Mouse (Mus musculus): ENCODE measurements around the gene Eapp. TPM values are rescaled to one million over a fixed set of nuclear protein-coding genes. Genes with fewer than 3 reads are reported as not detected.
A peak's percentile ranks its signal among the peaks of the same experiment; 100 is the strongest.
"Not testable (repeated sequence)": the region's sequence is repeated elsewhere in the genome, so short reads cannot be mapped to it uniquely, and the experiment has no call there.

Gene Eapp
- 10 to 100 TPM; 25.3 to 29.0 TPM for total RNA-seq (2021)
- long read RNA-seq, experiment 1, full-length matches to known transcripts, result 24 of 35 reads
- long read RNA-seq, experiment 1, partial matches to known transcripts, result 4 of 35 reads
- long read RNA-seq, experiment 1, other reads (novel, unspliced or antisense), result 7 of 35 reads
- long read RNA-seq, experiment 2, full-length matches to known transcripts, result 33 of 43 reads
- long read RNA-seq, experiment 2, partial matches to known transcripts, result 6 of 43 reads
- long read RNA-seq, experiment 2, other reads (novel, unspliced or antisense), result 4 of 43 reads

DNA sequence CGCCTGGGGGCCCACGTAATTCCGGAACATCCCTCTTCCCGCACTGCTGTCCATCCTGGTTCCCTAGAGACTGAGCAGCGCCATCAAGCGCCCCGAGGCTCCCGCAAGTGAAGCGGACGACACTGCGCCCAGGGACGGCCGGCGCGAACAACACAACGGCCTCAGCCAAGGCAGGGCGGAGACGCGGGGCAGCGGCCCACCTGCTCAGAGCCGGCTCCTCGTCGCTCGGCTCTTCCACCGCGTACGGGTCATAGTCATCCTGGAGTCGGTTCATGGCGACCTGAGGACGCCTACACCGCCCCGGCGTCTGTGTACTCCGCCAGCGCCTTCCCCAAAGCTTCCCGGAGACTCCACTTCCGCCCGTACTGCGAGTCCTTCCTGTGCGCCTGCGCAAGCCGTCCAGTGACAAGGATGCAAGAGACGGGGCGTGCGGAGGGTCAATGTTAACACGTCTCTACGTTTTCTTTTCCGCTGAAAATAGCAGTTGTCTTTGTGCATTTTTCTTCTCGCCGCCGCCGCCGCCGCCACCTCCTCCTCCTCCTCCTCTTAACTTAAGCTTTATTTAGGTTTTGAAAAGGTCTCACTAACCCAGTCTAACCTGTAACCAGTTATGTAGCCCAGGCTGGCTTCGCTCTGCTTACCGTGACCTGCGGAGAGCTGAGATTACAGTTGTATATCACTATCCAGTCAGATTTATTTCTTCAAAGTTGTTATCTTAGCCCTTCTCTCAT lies at the start of gene Eapp:
Eapp (minus strand) TSS at position 387 of the 731 bp plus-strand sequence.
- intact Hi-C loops (cut with DNase I), result no loop called here

DNA sequence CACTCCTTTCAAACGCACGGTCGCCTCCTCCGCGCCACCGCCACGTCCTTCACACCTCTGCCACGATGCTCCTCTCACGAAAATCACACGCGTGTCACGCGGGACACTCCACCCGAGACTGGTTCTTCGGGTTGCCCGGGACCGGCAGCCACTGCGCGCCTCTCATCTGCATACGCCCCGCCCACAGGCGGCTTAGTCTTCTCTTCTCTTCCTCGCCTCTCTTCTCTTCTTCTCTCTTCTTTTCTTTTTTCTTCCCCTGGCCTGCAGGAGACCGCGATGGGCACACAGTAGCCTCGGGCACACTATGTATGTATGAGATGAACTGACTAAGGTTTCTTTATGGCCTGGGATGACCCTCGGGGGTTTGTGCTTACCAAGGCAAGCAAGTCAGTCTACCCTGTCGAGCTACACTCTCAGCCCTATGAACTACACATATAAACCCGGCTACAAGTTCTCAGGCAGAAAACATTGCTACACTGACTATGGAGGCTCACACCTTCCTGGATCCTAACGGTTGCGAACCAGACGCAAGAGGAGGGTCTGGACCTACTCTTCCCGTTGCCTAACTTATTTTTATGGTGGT lies 43.1 kb upstream of the Eapp start:
- intact Hi-C loops (cut with DNase I), result not testable (repeated sequence)
- DNase-seq, result peak in 1 of 2 experiments; percentile 14

More for the DNA sequence above, at the start of gene Eapp:
- DNase-seq, result peak; percentile 95 to 96

DNA sequence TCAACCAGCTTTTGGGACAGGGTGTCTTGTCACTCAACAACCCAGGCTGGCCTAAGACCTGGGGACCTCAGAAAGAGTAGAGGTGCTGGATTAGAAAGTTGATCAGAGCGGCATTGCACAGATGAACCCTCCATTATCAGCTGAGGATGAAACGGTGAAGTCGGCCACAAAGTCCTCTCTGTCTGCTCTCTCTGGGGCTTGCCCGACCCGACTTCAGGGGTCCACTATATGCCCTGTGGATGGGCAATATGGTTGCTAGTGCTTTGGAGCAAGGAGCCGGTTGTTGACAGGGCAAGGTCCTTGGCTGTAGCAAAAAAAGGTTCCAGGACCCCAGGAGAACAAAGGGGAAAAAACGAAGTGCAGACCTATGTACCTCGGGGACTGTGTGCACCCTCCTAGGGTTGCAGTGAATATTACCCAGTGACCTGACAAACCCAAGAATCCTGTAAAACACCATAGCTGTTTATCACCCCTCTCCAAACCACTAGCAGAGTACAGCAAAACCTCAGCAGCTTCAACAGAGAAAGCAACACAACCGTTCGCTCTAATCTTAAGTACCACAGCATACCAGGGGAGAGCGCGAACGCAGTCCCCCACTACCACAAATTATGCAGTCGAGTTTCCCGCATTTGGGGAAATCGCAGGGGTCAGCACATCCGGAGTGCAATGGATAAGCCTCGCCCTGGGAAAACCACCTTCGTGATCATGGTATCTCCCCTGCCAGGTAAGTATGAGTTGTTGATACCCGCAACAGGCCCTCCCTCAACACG lies 42.4 kb upstream of the Eapp start:
- intact Hi-C loops (cut with DNase I); DNase-seq: not testable (repeated sequence)

DNA sequence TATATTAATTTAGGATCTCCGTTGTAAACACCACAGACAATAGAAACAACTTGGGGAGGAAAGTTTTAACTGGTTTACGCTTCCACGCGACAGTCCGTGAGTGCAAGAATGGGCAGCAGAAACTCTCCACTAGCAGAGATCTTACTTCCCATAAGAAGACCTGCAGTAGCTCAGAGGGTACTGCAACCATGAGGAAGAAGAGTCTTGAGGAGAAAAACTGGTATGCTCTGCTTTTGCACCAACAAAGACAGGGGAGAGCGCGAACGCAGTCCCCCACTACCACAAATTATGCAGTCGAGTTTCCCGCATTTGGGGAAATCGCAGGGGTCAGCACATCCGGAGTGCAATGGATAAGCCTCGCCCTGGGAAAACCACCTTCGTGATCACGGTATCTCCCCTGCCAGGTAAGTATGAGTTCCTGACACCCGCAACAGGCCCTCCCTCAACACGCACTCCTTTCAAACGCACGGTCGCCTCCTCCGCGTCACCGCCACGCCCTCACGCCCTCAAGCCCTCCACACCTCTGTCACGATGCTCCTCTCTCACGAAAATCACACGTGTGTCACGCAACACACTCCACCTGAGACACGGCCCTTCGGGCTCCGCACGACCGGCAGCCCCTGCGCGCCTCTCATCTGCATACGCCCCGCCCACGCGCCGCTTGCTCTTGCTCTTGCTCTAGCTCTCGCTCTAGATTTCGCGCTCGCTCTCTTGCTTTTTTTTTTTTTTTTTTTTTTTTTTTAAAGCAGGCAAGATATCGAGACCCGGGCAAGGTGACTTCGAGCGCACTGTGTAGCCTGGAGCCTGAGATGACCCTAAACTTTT lies 38.8 kb upstream of the Eapp start:
- intact Hi-C loops (cut with DNase I), result not testable (repeated sequence)
- DNase-seq, result peak in 1 of 2 experiments; percentile 46

DNA sequence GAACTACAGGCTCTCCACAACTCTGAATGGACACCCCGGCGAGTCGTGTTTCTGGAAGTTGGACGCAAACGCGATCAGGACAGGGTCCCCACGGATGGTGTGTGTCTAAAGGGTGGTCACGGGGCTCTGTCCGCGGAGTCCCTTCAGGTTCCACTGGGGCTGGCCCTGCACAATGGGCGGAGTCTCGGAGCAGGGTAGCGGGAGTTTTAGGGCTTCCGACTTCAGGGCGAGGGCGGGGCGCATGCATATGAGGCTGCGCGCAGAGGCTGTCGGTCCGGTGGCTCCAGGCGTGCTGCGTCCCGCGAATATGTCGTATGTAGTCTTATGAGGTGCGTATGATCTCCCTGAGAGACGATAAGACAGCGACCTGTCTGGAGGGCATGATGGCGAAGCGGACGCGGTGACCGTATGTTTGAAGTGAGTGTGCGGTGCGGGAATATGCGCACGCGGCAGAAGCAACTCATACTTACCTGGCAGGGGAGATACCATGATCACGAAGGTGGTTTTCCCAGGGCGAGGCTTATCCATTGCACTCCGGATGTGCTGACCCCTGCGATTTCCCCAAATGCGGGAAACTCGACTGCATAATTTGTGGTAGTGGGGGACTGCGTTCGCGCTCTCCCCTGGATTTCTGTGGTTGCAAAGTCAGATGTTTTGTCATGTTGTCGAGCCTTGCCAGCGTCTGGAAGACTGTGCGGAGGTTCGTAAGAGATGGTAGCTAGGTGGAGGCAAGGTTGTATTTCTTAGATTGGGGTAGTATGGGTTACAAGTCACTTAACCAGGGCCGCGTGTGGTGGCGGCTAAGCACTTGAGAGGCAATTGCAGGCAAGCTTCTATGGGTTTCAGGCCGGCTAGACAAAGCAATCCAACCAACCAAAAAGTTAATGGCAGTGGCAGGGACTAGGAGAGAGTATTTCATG lies 33.7 kb upstream of the Eapp start:
- intact Hi-C loops (cut with DNase I); DNase-seq: not testable (repeated sequence)

DNA sequence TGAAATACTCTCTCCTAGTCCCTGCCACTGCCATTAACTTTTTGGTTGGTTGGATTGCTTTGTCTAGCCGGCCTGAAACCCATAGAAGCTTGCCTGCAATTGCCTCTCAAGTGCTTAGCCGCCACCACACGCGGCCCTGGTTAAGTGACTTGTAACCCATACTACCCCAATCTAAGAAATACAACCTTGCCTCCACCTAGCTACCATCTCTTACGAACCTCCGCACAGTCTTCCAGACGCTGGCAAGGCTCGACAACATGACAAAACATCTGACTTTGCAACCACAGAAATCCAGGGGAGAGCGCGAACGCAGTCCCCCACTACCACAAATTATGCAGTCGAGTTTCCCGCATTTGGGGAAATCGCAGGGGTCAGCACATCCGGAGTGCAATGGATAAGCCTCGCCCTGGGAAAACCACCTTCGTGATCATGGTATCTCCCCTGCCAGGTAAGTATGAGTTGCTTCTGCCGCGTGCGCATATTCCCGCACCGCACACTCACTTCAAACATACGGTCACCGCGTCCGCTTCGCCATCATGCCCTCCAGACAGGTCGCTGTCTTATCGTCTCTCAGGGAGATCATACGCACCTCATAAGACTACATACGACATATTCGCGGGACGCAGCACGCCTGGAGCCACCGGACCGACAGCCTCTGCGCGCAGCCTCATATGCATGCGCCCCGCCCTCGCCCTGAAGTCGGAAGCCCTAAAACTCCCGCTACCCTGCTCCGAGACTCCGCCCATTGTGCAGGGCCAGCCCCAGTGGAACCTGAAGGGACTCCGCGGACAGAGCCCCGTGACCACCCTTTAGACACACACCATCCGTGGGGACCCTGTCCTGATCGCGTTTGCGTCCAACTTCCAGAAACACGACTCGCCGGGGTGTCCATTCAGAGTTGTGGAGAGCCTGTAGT lies 23.4 kb upstream of the Eapp start:
- intact Hi-C loops (cut with DNase I); DNase-seq: not testable (repeated sequence)

DNA sequence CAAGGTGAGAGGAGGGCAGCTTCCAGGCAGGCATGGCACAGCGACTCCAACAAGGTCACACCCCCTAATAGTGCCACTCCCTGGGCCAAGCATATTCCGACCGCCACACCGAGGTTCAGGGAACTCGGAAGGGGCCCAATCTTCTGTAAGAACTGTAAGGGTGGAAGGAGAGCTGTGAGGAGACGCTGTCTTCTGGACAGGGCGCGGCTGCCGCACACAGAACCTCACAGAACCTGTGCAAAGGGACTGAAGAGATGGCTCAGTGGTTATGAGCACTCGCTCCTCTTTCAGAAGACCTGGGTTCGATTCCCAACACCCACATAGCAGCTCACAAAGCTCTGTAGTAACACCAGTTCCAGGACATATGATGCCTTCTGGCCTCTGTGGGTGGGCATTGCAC lies 21.8 kb upstream of the Eapp start:
- DNase-seq; intact Hi-C loops (cut with DNase I): not testable (repeated sequence)

DNA sequence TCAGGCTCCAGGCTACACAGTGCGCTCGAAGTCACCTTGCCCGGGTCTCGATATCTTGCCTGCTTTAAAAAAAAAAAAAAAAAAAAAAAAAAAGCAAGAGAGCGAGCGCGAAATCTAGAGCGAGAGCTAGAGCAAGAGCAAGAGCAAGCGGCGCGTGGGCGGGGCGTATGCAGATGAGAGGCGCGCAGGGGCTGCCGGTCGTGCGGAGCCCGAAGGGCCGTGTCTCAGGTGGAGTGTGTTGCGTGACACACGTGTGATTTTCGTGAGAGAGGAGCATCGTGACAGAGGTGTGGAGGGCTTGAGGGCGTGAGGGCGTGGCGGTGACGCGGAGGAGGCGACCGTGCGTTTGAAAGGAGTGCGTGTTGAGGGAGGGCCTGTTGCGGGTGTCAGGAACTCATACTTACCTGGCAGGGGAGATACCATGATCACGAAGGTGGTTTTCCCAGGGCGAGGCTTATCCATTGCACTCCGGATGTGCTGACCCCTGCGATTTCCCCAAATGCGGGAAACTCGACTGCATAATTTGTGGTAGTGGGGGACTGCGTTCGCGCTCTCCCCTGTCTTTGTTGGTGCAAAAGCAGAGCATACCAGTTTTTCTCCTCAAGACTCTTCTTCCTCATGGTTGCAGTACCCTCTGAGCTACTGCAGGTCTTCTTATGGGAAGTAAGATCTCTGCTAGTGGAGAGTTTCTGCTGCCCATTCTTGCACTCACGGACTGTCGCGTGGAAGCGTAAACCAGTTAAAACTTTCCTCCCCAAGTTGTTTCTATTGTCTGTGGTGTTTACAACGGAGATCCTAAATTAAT lies 18.3 kb upstream of the Eapp start:
- DNase-seq, result peak in 1 of 2 experiments; percentile 62
- intact Hi-C loops (cut with DNase I), result not testable (repeated sequence)

DNA sequence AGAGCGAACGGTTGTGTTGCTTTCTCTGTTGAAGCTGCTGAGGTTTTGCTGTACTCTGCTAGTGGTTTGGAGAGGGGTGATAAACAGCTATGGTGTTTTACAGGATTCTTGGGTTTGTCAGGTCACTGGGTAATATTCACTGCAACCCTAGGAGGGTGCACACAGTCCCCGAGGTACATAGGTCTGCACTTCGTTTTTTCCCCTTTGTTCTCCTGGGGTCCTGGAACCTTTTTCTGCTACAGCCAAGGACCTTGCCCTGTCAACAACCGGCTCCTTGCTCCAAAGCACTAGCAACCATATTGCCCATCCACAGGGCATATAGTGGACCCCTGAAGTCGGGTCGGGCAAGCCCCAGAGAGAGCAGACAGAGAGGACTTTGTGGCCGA lies 14.8 kb upstream of the Eapp start:
- intact Hi-C loops (cut with DNase I), result not testable (repeated sequence)
- DNase-seq, result peak in 1 of 2 experiments; percentile 18

DNA sequence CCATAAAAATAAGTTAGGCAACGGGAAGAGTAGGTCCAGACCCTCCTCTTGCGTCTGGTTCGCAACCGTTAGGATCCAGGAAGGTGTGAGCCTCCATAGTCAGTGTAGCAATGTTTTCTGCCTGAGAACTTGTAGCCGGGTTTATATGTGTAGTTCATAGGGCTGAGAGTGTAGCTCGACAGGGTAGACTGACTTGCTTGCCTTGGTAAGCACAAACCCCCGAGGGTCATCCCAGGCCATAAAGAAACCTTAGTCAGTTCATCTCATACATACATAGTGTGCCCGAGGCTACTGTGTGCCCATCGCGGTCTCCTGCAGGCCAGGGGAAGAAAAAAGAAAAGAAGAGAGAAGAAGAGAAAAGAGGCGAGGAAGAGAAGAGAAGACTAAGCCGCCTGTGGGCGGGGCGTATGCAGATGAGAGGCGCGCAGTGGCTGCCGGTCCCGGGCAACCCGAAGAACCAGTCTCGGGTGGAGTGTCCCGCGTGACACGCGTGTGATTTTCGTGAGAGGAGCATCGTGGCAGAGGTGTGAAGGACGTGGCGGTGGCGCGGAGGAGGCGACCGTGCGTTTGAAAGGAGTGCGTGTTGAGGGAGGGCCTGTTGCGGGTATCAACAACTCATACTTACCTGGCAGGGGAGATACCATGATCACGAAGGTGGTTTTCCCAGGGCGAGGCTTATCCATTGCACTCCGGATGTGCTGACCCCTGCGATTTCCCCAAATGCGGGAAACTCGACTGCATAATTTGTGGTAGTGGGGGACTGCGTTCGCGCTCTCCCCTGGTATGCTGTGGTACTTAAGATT lies 14.2 kb upstream of the Eapp start:
- intact Hi-C loops (cut with DNase I); DNase-seq: not testable (repeated sequence)

DNA sequence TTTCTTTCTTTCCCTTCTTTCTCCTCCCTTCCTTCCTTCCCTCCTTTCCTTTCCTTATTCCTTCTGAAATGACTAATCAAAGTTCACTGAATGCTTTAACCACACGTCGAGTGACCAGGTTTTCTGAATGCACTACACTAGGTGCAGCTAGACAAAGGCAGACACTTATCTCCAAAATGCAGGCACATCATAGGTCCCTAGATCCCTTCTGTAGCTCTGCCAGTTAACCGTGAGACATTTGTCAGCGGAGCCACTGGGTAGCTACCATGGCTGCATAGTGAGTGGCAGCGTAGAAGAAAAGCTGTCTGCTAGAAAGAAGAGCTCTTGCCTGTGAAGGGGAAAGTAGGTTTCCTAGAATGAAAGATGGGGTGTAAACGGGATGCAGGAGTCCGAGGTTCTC lies 3.7 kb upstream of the Eapp start:
- intact Hi-C loops (cut with DNase I), result no loop called here
- DNase-seq, result no peak

DNA sequence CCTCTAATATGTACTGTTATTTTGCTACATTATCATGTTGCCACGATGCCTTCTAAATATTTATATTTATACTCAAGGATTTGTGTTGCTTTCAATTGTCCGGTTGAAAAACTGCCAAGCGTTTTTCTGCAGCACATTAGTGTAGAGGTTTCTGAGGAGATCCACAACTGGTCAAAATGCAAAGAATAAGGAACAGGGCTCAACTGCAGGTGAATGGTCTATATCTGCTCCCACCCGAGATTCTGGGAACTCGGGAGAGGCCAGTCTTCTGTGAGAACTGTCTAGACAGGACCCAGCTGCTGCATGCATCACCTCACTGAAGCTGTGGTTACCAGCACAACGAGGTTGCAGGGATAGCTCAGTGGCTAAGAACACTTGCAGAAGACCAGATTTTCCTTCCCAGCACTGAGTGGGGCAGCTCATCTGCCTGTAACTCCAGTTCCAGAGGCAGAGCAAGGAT lies 2.1 kb upstream of the Eapp start:
- intact Hi-C loops (cut with DNase I), result no loop called here

DNA sequence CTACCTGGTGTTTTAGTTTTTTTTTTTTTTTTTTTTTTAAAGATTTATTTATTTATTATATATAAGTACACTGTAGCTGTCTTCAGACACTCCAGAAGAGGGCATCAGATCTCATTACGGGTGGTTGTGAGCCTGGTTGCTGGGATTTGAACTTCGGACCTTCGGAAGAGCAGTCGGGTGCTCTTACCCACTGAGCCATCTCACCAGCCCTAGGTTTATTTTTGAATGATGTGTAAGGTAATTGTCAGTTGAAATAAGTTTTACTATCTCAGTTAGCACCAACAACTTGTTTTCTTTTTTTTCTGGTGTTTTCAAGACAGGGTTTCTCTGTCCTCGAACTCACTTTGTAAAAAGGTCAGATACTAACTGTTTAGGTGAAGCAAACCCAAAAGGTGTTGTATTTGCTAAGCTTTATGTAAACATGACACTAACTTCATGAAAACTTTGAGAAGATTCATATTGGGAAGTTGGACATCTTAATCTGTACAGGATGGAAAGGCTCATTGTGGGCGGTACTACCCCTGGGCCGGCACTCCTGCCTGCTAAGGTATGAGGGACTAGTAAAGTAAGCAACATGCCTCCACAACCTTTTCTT lies 1.4 kb upstream of the Eapp start:
- peak in 1 of 2 experiments; percentile 15 for DNase-seq

More for the DNA sequence above, 2.1 kb upstream of the Eapp start:
- DNase-seq, result peak in 1 of 2 experiments; percentile 12

DNA sequence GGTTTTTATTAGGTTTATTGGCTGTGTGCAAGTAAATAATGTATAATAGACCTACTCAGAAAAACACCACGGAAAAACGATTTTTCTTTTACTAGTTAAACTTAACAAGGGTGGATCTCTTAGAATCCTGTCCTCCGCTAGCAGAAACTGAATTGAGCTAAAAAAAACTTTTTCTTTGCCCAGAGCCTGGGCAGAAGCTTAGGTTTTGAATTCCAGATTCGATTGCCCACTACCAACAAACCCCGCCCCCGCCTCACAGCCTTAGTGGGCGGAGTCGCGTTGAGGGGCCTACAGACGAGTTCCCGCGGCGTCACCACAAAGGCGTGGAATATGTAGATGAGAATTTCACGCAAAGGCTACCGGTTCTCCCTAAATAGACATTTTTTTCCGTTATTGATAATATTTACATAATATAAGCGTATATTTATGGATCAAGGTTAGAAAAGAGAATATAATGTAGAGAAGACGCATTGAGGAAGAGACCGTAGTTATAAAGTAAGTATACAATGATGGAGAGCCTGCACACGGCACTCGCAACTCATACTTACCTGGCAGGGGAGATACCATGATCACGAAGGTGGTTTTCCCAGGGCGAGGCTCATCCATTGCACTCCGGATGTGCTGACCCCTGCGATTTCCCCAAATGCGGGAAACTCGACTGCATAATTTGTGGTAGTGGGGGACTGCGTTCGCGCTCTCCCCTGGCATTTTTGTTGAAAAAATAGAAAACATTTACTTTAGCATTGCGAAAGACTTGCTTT lies 725 bp upstream of the Eapp start:
- intact Hi-C loops (cut with DNase I), result no loop called here
- peak; percentile 92 to 95 for DNase-seq

More for the DNA sequence above, 1.4 kb upstream of the Eapp start:
- intact Hi-C loops (cut with DNase I), result no loop called here

Data from heart, postnatal 14 days (tissue).